Mouse (Mus musculus): ENCODE results near the gene Olfr554.
A peak's percentile ranks its signal among the peaks of the same experiment; 100 is the strongest.
"Not testable (repeated sequence)": the region's sequence is repeated elsewhere in the genome, so short reads cannot be mapped to it uniquely, and the experiment has no call there.

Olfr554 gene

DNA sequence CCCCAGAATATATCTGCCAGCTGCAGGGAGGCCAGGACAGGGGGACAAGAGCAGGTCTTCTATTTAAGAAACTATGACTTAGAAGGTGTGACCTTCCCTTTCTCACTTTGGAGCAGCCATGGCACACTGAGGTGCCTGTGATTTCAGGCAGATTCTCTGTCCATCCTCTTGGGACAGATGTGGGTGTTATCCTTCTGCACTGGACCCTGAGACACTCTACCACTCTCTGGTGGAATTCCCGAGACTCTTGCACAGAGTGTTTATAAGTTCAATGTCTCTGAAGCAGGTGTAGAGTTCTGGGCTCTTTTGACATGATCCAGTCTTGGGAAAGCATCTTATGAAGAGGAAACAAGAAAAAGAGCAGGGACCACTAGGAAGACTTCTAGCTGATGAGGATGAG lies at the start of gene Olfr554:
Gene Olfr554 (plus strand): TSS at position 301 of the 400 bp plus-strand sequence.
- no peak for DNase-seq

DNA sequence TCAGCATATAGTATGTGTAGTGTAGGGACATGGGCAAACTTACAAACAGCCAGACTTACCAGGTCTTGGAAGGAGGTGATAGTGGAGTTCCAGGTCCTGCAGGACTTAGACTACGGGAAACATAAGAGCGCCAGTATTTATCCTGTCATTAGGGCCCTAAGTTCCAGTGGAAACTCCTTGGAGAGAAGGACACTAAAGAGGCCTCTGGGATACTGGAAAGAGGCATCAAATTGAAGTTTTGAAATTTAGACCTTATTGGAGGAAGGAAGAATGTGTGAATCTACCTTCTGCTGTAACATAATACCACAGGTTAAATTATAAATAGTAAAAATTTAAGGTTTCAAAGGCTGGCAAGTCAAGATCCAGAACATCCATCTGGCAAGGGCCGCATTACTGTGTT lies 46.4 kb upstream of the Olfr554 start, which contains the start of gene Olfr551:
Gene Olfr551 (minus strand): TSS at position 101 of the 400 bp plus-strand sequence.
- no peak for DNase-seq

- DNase-seq, result no peak
These were observed 40.7 kb upstream of the Olfr554 start, which contains the start of gene Olfr552 for GRCm38 (mm10) chr7:102597378-102598031. TSS of gene Olfr552 (plus strand) at chr7:102597770.

- no peak for DNase-seq
These were observed 20.1 kb upstream of the Olfr554 start, which contains the start of gene Olfr553 for GRCm38 (mm10) chr7:102618118-102618517. TSS of gene Olfr553 (minus strand) at chr7:102618218.

- no peak for DNase-seq
These were observed 18.6 kb upstream of the Olfr554 start for GRCm38 (mm10) chr7:102619608-102620007.

- DNase-seq, result not testable (repeated sequence)
These were observed 17.9 kb upstream of the Olfr554 start for GRCm38 (mm10) chr7:102620368-102620767.

DNA sequence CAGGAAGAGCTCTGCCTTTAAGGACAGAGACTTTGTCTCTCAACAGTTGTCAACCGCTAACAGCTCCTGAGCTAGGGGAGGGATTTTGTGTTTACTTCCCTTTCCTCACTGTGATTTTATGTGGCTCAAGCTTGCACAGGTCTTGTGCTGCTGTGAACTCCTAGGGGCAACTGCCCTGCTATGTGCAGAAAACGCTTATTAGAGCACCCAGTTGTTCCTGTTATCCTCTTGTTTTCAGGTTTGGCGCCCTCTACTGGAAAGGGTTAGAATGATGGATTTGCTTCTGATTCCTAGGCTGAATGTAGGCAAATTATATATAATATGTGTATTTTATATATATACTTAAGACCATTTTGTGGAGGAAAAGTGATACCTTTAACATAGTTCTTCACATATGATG lies 1.6 kb upstream of the Olfr554 start:
- DNase-seq, result peak; percentile 19 to 46

GRCm38 (mm10) chr7:102644945-102645344 lies 6.7 kb downstream of the Olfr554 start:
- not testable (repeated sequence) for DNase-seq

GRCm38 (mm10) chr7:102658523-102658922 lies 20.3 kb downstream of the Olfr554 start, which contains the start of gene Olfr555:
TSS of gene Olfr555 (plus strand) at chr7:102658823.
- no peak for DNase-seq

DNA sequence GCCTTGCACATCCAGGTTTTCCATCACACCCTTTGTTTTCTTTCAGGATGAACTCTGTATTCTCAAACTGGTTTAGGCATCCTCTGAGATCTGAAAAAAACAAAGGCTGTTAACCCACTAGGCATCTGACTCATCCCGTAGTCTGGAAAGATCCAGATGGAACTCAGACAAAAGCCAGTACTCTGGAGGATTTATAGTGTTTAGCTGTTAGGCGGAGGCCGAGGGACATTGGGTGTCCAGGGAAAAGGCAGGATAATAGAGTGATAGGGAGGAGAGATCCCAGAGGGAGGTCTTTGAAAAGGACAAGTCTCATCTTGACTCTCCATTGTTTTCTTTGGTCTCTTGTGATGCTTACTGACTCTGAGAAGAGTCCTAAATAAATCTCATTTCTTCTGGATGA lies 26.4 kb downstream of the Olfr554 start, which contains the start of gene Olfr556:
Gene Olfr556 (plus strand): TSS at position 301 of the 400 bp plus-strand sequence.
- DNase-seq, result no peak

GRCm38 (mm10) chr7:102665378-102665777 lies 27.1 kb downstream of the Olfr554 start:
- no peak for DNase-seq

DNA sequence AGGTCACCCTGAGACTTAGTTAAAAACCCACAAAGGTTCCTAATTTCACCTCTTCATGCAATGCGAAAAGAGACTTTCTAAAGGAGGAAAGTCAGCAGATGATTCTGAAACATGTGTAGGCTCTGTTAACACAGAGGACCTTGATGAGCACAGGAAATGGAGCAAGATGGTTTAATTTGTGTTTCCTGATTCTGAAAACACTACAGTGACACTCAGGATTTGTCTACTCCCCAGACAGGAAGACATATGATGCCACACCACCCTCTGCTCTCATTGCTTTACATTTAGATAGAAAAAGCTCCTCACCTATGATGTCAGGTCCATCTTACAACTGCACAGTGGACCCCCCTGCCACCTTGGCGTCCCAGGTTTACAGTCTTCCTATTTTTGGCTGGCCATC lies 38.0 kb downstream of the Olfr554 start:
- DNase-seq, result no peak

DNA sequence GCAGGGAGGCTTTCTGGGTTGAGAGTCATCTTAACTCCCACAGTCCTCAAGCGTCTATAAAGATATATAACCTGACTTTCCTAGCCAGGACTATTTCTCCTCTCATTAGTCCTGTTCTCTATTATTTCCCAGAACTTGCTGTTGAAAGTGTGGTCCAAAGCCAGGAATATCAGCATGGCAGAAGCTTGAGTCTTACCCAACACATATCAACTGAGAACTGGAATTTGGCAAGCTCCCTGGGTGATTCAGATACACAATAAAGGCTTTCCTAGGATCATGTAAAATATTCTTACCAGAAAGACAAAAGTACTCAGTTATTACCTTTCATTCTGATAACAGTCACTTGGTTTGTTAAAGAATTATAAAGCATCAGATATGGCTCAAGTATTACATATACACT lies 43.7 kb downstream of the Olfr554 start:
- no peak for DNase-seq

- peak; percentile 83 to 86 for DNase-seq
These were observed 48.8 kb downstream of the Olfr554 start, which contains the start of gene Trim68 for GRCm38 (mm10) chr7:102686944-102687501. TSS of gene Trim68 (minus strand) at chr7:102687327.

Measured in kidney, adult 8-10 months (tissue).